Mouse (Mus musculus) hindlimb bud, embryonic 11.5 days (tissue): ENCODE measurements around the gene Med7.

Source experiments
- DNase-seq: peaks from one replicate; pipeline ENCODE4 v3.0.0-alpha.2; 2012; ENCODE audit warnings: low read depth, low spot score; ENCODE audit errors: extremely low spot score

Med7 gene

GRCm38 (mm10) chr11:46436760-46437458, at the start of gene Med7:
Med7 (plus strand) TSS chr11:46436925.
- DNase-seq: peak; percentile 93

GRCm38 (mm10) chr11:46387061-46387460, 49.7 kb upstream of the Med7 start:
- DNase-seq: no peak

GRCm38 (mm10) chr11:46388438-46388837, 48.3 kb upstream of the Med7 start:
- DNase-seq: no peak

- no peak for DNase-seq
Measured at GRCm38 (mm10) chr11:46389336-46390117, 47.2 kb upstream of the Med7 start, which contains the start of gene Itk. Itk (minus strand) TSS chr11:46389515.

- DNase-seq: no peak
Measured at GRCm38 (mm10) chr11:46390621-46391020, 46.1 kb upstream of the Med7 start.

- no peak for DNase-seq
Measured at GRCm38 (mm10) chr11:46392890-46393289, 43.8 kb upstream of the Med7 start.

GRCm38 (mm10) chr11:46393413-46393812, 43.3 kb upstream of the Med7 start:
- DNase-seq: no peak

- DNase-seq: no peak
Measured at GRCm38 (mm10) chr11:46395088-46395487, 41.6 kb upstream of the Med7 start.

- no peak for DNase-seq
Measured at GRCm38 (mm10) chr11:46395698-46396097, 41.0 kb upstream of the Med7 start.

GRCm38 (mm10) chr11:46396167-46396859, 40.4 kb upstream of the Med7 start, which contains the start of gene Fam71b:
Fam71b (plus strand) TSS chr11:46396559.
- no peak for DNase-seq

- no peak for DNase-seq
Measured at GRCm38 (mm10) chr11:46396860-46397179, 39.9 kb upstream of the Med7 start.

GRCm38 (mm10) chr11:46397900-46398299, 38.8 kb upstream of the Med7 start:
- DNase-seq: no peak

GRCm38 (mm10) chr11:46398473-46398872, 38.3 kb upstream of the Med7 start:
- DNase-seq: no peak

- no peak for DNase-seq
Measured at GRCm38 (mm10) chr11:46398933-46399383, 37.8 kb upstream of the Med7 start.

- DNase-seq: no peak
Measured at GRCm38 (mm10) chr11:46401555-46401954, 35.2 kb upstream of the Med7 start.

- no peak for DNase-seq
Measured at GRCm38 (mm10) chr11:46404986-46405385, 31.7 kb upstream of the Med7 start.

GRCm38 (mm10) chr11:46406721-46407120, 30.0 kb upstream of the Med7 start:
- no peak for DNase-seq

GRCm38 (mm10) chr11:46410018-46410563, 26.6 kb upstream of the Med7 start:
- no peak for DNase-seq

- no peak for DNase-seq
Measured at GRCm38 (mm10) chr11:46418438-46418837, 18.3 kb upstream of the Med7 start.

- no peak for DNase-seq
Measured at GRCm38 (mm10) chr11:46418860-46419259, 17.9 kb upstream of the Med7 start.
